12 mouse cellular contexts compared by ENCODE assay signal in genomic region chr7:137316181-137316925, GRCm38 (mm10). TPM values are rescaled to one million over a fixed set of nuclear protein-coding genes. Genes with fewer than 3 reads are reported as not detected.
DNase-seq lines count a peak whose midpoint lies in the region; ATAC-seq lines count a peak whose summit lies in the region.
"Had no signal": no experiment of that assay in that cellular context is flagged by ENCODE, and none has a peak within 500 bp of the region (broad histone marks: within the 10 kb centered on the region; RNA-seq: fewer than 3 reads in every experiment).

No protein-coding gene starts in this region.

- H3K9ac ChIP-seq in heart, embryonic 12.5 days: no peak overlapping the region
- no peak overlapping the region for H3K9ac ChIP-seq in forebrain, embryonic 14.5 days (ENCODE audit: low read length)
- H3K9ac ChIP-seq in limb, embryonic 12.5 days (replicated peaks): peak overlapping the region; percentile 61

- H3K27ac ChIP-seq in heart, embryonic 12.5 days (ENCODE audit: poor library complexity, severe bottlenecking): no peak overlapping the region
- H3K27ac ChIP-seq in forebrain, embryonic 14.5 days (ENCODE audit: low read depth, low read length): peak overlapping the region; percentile 17; the same call in 1 of the 2 replicates
- no peak overlapping the region for H3K27ac ChIP-seq in limb, embryonic 12.5 days

- no peaks in the 10 kb centered on the region for H3K36me3 ChIP-seq in heart, embryonic 12.5 days
- H3K36me3 ChIP-seq in forebrain, embryonic 14.5 days (ENCODE audit: control insufficient read depth, insufficient read depth, low read length): no peaks in the 10 kb centered on the region
- 0 out of 2 replicates have a peak, but pooled peaks cover 7% of the 10 kb centered on the region for H3K36me3 ChIP-seq in limb, embryonic 12.5 days

- peaks cover 77% of the 10 kb centered on the region for H3K27me3 ChIP-seq in heart, embryonic 12.5 days (replicated peaks)
- peaks cover 83% of the 10 kb centered on the region for H3K27me3 ChIP-seq in forebrain, embryonic 14.5 days (replicated peaks; ENCODE audit: control insufficient read depth, insufficient read depth, low read length)
- H3K27me3 ChIP-seq in limb, embryonic 12.5 days: peaks cover 72% of the 10 kb centered on the region

- H3K4me1 ChIP-seq in heart, embryonic 12.5 days (replicated peaks): peaks cover 53% of the 10 kb centered on the region
- H3K4me1 ChIP-seq in forebrain, embryonic 14.5 days (ENCODE audit: control insufficient read depth, insufficient read depth, low read length): peaks cover 21% of the 10 kb centered on the region
- peaks cover 61% of the 10 kb centered on the region for H3K4me1 ChIP-seq in limb, embryonic 12.5 days (replicated peaks)

- DNase-seq in heart, adult 18-20 months: no peak
- DNase-seq in forebrain, embryonic 14.5 days (ENCODE audit: low spot score): peak; percentile 83
- DNase-seq in retina, embryonic 14.5 days (ENCODE audit: low spot score): peak; percentile 48
- DNase-seq in frontal cortex, postnatal 14 days (ENCODE audit: low spot score in 2 of 2): no peak
- no peak for DNase-seq in frontal cortex, postnatal 36 days (ENCODE audit: low spot score in 2 of 2)
- no peak for DNase-seq in cerebellum, adult 9-10 months
- DNase-seq: cerebellum, adult 11 months; gastrocnemius, postnatal 14 days had no signal

- no peak for ATAC-seq in heart, embryonic 12.5 days (ENCODE audit: insufficient number of reproducible peaks, low FRiP score)
- no peak for ATAC-seq in forebrain, embryonic 14.5 days
- ATAC-seq in limb, embryonic 12.5 days (ENCODE audit: insufficient number of reproducible peaks, insufficient read depth, low FRiP score, low TSS enrichment, low read depth): no peak
- ATAC-seq: CD4-positive, CD25-positive, alpha-beta regulatory T cell, adult 4 months had no signal

- H3K4me2 ChIP-seq in heart, embryonic 12.5 days: peak overlapping the region; percentile 46; the same call in 1 of the 2 replicates
- H3K4me2 ChIP-seq in forebrain, embryonic 14.5 days (ENCODE audit: low read length): peak overlapping the region; percentile 35
- H3K4me2 ChIP-seq in limb, embryonic 12.5 days: peak overlapping the region; percentile 92

- 2% methylated on average over 20 of the region's 20 CpGs for WGBS in heart, embryonic 12.5 days
- under 1% methylated on average over 20 of the region's 20 CpGs for WGBS in forebrain, embryonic 14.5 days
- WGBS in limb, embryonic 12.5 days: 3% methylated on average over 20 of the region's 20 CpGs

- no peaks in the 10 kb centered on the region for H3K9me3 ChIP-seq in heart, embryonic 12.5 days (replicated peaks)
- no peaks in the 10 kb centered on the region for H3K9me3 ChIP-seq in forebrain, embryonic 14.5 days (replicated peaks; ENCODE audit: control insufficient read depth, low read length)
- no peaks in the 10 kb centered on the region for H3K9me3 ChIP-seq in limb, embryonic 12.5 days

- no peak overlapping the region for H3K4me3 ChIP-seq in heart, embryonic 12.5 days
- no peak overlapping the region for H3K4me3 ChIP-seq in forebrain, embryonic 14.5 days (ENCODE audit: low read depth, low read length)
- H3K4me3 ChIP-seq in limb, embryonic 12.5 days (replicated peaks): peak overlapping the region; percentile 93

RNA-seq across cellular contexts. Expression of gene Ebf3, which starts 2.1 kb away (rescaled TPM):
- 0.61 and 0.65 TPM in 2 replicates for polyA plus RNA-seq in heart, embryonic 12.5 days (2016; fragmentation: Nextera tagmentation; extraction: Ambion mirVana)
- total RNA-seq in heart, adult 18-20 months (2021): 1 to 10 TPM; 4.7 to 5.5 TPM
- 0.89 and 1.2 TPM in 2 replicates for polyA plus RNA-seq in forebrain, embryonic 14.5 days (2014; fragmentation: Nextera tagmentation; extraction: Ambion mirVana)
- polyA plus RNA-seq in limb, embryonic 12.5 days (2016; fragmentation: Nextera tagmentation; extraction: Ambion mirVana): 16.9 and 17.6 TPM in 2 replicates
- polyA plus RNA-seq: CD4-positive, CD25-positive, alpha-beta regulatory T cell, adult 4 months; liver, embryonic 16.5 days had no signal

Comparison
In these comparisons a context has a peak if more than half of its experiments do, and no peak if none do; other contexts are left out.
1. H3K4me2 ChIP-seq: peak in every context shown above with its lines; median percentile 92 in limb, embryonic 12.5 days; 46 in heart, embryonic 12.5 days; 35 in forebrain, embryonic 14.5 days.
2. DNase-seq: peak in forebrain, embryonic 14.5 days (single experiment) and retina, embryonic 14.5 days (single experiment); none in heart, adult 18-20 months (0 of 2), frontal cortex, postnatal 14 days (0 of 2), frontal cortex, postnatal 36 days (0 of 2) and cerebellum, adult 9-10 months (single experiment).